Mouse (Mus musculus) spleen, adult 2 months (tissue): Measurements from ENCODE around the gene Dbnl. TPM values are rescaled to one million over a fixed set of nuclear protein-coding genes. Genes with fewer than 3 reads are reported as not detected.

Source experiments
- DNase-seq, 2 experiments: peaks; one replicate each; pipeline versions ENCODE4 v3.0.0 to v3.0.0-alpha.2; 2012 to 2021; ENCODE audit warnings: low spot score in 2 of 2, low read depth in 1 of 2
- H3K27ac ChIP-seq: fragments of 200-500 bp; 2 replicates; pipeline ENCODE4 v1.5.1; 2012; ENCODE audit warnings: low read length, inconsistent platforms; ENCODE audit not compliant: insufficient read depth
- H3K27me3 ChIP-seq: fragments of 200-500 bp; 2 replicates; pipeline ENCODE4 v1.6.1; 2012; ENCODE audit warnings: mild to moderate bottlenecking, moderate library complexity, low read length, inconsistent platforms; ENCODE audit not compliant: control insufficient read depth, insufficient read depth
- H3K36me3 ChIP-seq: fragments of 200-500 bp; 2 replicates; pipeline ENCODE4 v1.6.1; 2012; ENCODE audit warnings: mild to moderate bottlenecking, low read length, inconsistent platforms; ENCODE audit not compliant: control insufficient read depth, insufficient read depth
- H3K4me1 ChIP-seq: fragments of 200-500 bp; 2 replicates; pipeline ENCODE4 v1.6.1; 2011; ENCODE audit warnings: inconsistent platforms; ENCODE audit not compliant: control insufficient read depth, insufficient read depth, insufficient read length
- H3K4me3 ChIP-seq: fragments of 200-500 bp; 2 replicates; pipeline ENCODE4 v1.5.1; 2011; ENCODE audit warnings: mild to moderate bottlenecking, inconsistent platforms; ENCODE audit not compliant: insufficient read depth, insufficient read length; ENCODE audit errors: extremely low read depth
- CTCF ChIP-seq: fragments of 200-500 bp; IDR thresholded peaks from 2 replicates; pipeline ENCODE4 v1.5.1; 2011; ENCODE audit warnings: mild to moderate bottlenecking, inconsistent platforms; ENCODE audit not compliant: insufficient read depth, insufficient read length, insufficient replicate concordance; ENCODE audit errors: extremely low read depth
- POLR2A ChIP-seq: fragments of 200-500 bp; IDR thresholded peaks from 2 replicates; pipeline ENCODE4 v1.6.1; 2011; ENCODE audit warnings: low read depth, low read length, inconsistent platforms
- WGBS: fragments of 180-500 bp; shearing (Covaris S2); methylation state at CpG from one replicate; pipeline ENCODE4 v1.1.7; 2018; 5-methylcytosine and 5-hydroxymethylcytosine counted together
- polyA plus RNA-seq: library from polyadenylated mRNA; depleted of rRNA; stranded (reverse); fragments of >200 nt; gene quantifications from 2 replicates; pipeline ENCODE4 v1.2.3, GENCODE M21; 2012

The Dbnl gene
- polyA plus RNA-seq, 1 experiment, result 104 TPM

DNA sequence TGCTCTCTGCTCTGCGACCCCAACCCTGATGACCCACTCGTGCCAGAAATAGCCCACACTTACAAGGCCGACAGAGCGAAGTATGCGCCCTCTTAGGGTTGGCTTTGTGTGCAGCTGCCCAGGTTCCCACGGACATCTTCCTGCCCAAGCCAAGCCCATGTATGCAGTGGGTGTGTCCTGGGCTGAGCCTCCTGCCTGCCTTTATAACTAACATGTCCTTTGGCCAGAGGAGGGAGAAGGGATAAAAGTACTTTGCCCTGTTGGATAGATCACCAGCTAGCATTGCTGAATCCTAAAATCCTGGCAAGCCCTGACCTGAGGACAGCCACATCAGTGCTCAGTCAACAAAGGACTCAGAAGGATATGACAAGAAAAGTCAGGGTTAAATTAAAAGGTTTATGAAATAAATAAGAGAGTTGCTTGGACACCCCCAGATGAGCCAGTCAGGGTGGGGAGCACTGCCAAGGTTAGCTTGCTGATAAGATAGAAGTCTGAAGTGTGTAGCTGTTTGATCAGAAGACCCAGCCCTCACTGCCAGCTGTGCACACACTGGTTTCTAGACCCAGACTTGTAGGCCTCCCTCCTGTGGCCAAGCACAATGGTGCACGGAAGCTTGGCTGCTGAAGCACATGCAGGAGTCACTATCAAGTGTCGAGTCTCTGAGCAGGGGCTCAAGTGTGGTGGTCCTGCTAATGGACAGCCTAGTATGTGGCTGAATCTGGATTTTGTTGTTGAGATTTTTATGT, 5.9 kb upstream of the Dbnl start:
- H3K36me3 ChIP-seq, result no peaks in the 10 kb centered on the region
- no peak overlapping the region for H3K27ac ChIP-seq
- no peak for DNase-seq
- H3K4me3 ChIP-seq, result no peak overlapping the region
- no peaks in the 10 kb centered on the region for H3K27me3 ChIP-seq
- TF ChIP-seq CTCF (no peak), POLR2A (no peak)
- 76% methylated on average over 8 of the region's 8 CpGs for WGBS
- H3K4me1 ChIP-seq, result peaks cover 2% of the 10 kb centered on the region; the same call in 1 of the 2 replicates

DNA sequence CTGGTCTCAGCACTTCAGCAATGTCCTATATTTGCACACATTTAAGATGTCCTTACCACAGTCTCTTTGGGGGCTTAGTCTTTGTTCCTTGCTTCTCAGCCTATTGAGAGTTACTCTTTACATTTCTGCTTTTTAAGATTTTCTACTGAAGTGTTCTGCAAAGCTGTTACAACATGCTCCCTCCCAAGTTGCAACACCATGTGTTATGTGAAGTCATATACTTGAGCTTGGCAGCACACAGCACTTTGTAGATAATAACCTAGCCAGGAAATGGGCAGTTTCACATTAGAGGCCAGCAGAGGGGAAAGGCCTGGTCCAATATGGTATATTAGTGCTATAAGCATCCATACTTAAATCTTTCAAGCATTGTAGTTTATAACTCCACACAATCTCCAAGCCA, 2.6 kb upstream of the Dbnl start:
- TF ChIP-seq POLR2A (no peak), CTCF (no peak)
- Histone ChIP-seq H3K27ac (no peak overlapping the region), H3K4me1 (peaks cover 10% of the 10 kb centered on the region; the same call in 1 of the 2 replicates), H3K4me3 (no peak overlapping the region), H3K36me3 (no peaks in the 10 kb centered on the region), H3K27me3 (no peaks in the 10 kb centered on the region)
- DNase-seq, result no peak

DNA sequence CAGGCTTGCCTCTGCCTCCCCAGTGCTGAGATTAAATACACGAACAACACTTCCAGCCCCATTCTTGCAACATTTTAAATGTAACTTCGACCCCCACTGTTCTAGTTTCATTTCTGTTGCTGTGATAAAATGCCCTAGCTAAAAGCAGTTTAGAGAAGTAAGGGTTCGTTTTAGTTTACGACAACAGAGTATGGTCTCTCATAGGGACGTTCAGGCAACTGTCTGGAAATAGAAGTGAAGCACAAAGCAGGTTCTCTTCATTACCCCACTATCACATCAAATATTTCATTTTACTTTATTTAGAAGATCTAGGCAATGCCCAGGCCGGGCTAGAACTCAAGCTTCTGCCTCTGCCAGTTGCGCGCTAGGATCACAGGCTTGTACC, 625 bp upstream of the Dbnl start:
- TF ChIP-seq CTCF, result no peak
- no peak for TF ChIP-seq POLR2A
- Histone ChIP-seq H3K4me3 (peak overlapping the region; percentile 97), H3K36me3 (peaks cover 10% of the 10 kb centered on the region), H3K27me3 (no peaks in the 10 kb centered on the region), H3K4me1 (peaks cover 14% of the 10 kb centered on the region; the same call in 1 of the 2 replicates), H3K27ac (peak overlapping the region; percentile 82)
- WGBS, result 24% methylated on average over 8 of the region's 8 CpGs
- no peak for DNase-seq

DNA sequence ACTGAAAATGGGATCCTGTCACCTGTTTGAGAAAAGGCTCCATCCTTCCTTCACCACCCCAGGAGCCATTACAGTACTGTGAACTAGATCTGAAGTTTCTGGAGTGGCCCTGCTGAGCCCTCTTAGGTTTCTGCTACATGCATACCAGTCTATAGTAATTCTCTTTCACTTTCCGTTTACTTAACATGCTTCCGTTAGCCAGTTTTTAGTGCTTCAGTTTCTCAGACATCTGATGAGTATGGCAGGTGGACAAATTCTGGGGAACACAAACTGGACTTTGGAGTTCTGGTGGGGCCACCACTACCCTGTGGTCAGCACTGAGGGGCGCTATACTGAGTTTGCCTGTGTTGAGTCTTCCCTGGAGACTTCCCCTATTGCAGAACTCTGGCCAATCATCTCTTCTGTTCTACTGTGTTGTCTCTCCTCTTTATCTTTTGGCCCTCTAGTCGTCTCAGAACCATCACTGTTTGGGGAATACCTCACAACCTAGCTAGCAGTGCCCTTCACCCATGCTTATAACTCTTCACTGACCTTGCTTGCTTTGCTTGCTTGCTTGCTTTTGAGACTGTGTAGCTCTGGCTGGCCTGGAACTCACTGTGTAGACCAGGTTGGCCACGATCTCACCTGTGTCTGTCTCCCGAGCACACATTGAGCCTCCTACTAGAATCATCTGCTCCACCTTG, 924 bp downstream of the Dbnl start:
- WGBS, result 24% methylated on average over 6 of the region's 6 CpGs

DNA sequence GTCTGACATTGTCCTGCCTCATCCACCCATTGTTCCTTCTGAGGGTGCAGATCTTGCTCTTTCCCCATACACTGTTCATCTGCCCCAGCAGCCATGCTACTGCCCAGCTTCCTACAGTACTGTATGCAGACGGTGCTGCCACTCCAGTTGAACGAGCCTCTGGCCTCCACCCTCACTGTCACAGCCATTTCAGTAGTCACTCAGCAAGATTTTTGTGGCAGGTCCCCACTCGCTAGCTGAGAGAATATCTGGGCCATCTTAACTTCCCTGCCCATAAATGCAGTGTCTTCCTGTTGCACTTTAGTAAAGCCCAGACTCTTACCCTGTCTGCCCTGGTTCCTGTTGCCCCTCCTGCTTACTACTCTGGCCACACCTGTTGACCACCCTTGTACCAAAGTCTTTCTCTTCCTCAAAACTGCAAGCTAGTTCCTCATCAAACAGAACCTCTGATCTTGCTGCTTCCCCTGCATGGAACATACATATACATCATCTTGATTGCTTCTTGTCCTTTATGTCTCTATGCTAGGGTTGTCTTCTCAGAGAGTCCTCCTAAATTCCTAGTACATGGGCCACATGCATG, 1.6 kb downstream of the Dbnl start:
- Histone ChIP-seq H3K27me3 (no peaks in the 10 kb centered on the region), H3K4me1 (peaks cover 14% of the 10 kb centered on the region; the same call in 1 of the 2 replicates), H3K36me3 (peaks cover 20% of the 10 kb centered on the region), H3K27ac (peak overlapping the region; percentile 99), H3K4me3 (peak overlapping the region; percentile 97)
- TF ChIP-seq CTCF (no peak), POLR2A (no peak; the same call in 1 of the 2 replicates)
- WGBS, result 14% methylated on average over 3 of the region's 3 CpGs
- DNase-seq, result peak; percentile 53

More for the DNA sequence above, 924 bp downstream of the Dbnl start:
- H3K27ac ChIP-seq, result peak overlapping the region; percentile 99
- no peaks in the 10 kb centered on the region for H3K27me3 ChIP-seq
- H3K4me1 ChIP-seq, result peaks cover 14% of the 10 kb centered on the region; the same call in 1 of the 2 replicates
- H3K4me3 ChIP-seq, result peak overlapping the region; percentile 97
- no peak for TF ChIP-seq POLR2A
- TF ChIP-seq CTCF, result no peak
- DNase-seq, result peak in 1 of 2 experiments; percentile 25
- peaks cover 16% of the 10 kb centered on the region for H3K36me3 ChIP-seq

DNA sequence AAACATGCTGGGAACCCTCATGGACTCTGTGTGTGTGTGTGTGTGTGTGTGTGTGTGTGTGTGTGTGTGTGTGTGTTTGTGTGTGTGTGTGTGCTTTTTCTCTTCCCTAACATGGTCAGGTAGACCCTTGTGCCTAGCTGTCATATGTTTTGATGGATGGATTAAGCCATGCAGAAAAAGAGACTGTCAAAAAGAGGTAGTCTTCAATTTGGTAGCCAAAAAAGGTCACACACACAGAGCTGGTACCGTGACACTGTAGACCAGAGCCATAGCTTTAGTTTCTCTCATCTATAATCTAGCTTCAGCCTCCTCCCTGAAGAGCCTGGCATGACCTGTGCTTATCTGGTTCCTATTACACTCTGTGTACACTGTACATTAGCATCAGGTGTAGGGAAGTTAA, 2.1 kb downstream of the Dbnl start:
- H3K4me1 ChIP-seq, result peaks cover 14% of the 10 kb centered on the region; the same call in 1 of the 2 replicates
- no peak for DNase-seq
- peak overlapping the region; percentile 99 for H3K27ac ChIP-seq
- H3K27me3 ChIP-seq, result no peaks in the 10 kb centered on the region
- no peak for TF ChIP-seq CTCF
- TF ChIP-seq POLR2A, result no peak
- H3K36me3 ChIP-seq, result peaks cover 26% of the 10 kb centered on the region
- 25% methylated on average over 1 of the region's 1 CpGs for WGBS
- no peak overlapping the region for H3K4me3 ChIP-seq
